Mouse (Mus musculus) heart, embryonic 11.5 days (tissue): Measurements from ENCODE around the gene Slc4a10. TPM values are rescaled to one million over a fixed set of nuclear protein-coding genes. Genes with fewer than 3 reads are reported as not detected.

Experiments used
- ATAC-seq: fragments of 200-750 bp; cut with Nextera tagmentation; replicated peaks from 2 replicates; pipeline ENCODE4 v1.8.0; 2017; ENCODE audit warnings: moderate library complexity; ENCODE audit not compliant: insufficient number of reproducible peaks, low FRiP score, low TSS enrichment
- H3K27ac ChIP-seq: fragments of 300-500 bp; sonication (generic); 2 replicates; pipeline ENCODE4 v1.5.1; 2014; ENCODE audit warnings: mild to moderate bottlenecking, low read depth, low read length
- H3K27me3 ChIP-seq: fragments of 300-500 bp; sonication (generic); 2 replicates; pipeline ENCODE4 v1.6.1; 2014; ENCODE audit warnings: mild to moderate bottlenecking, low read length, mixed read lengths; ENCODE audit not compliant: control insufficient read depth, insufficient read depth
- H3K36me3 ChIP-seq: fragments of 300-500 bp; sonication (generic); 2 replicates; pipeline ENCODE4 v1.6.1; 2014; ENCODE audit warnings: mild to moderate bottlenecking, low read length, moderate library complexity, mixed read lengths; ENCODE audit not compliant: control insufficient read depth, insufficient read depth
- H3K4me1 ChIP-seq: fragments of 300-500 bp; sonication (generic); 2 replicates; pipeline ENCODE4 v1.6.1; 2014; ENCODE audit warnings: low read length; ENCODE audit not compliant: control insufficient read depth, insufficient read depth
- H3K4me2 ChIP-seq: fragments of 300-500 bp; sonication (generic); 2 replicates; pipeline ENCODE4 v1.6.1; 2014; ENCODE audit warnings: mild to moderate bottlenecking, moderate library complexity
- H3K4me3 ChIP-seq: fragments of 300-500 bp; sonication (generic); 2 replicates; pipeline ENCODE4 v1.5.1; 2014; ENCODE audit warnings: low read depth, low read length
- H3K9ac ChIP-seq: fragments of 300-500 bp; sonication (generic); 2 replicates; pipeline ENCODE4 v1.6.1; 2014; ENCODE audit warnings: mild to moderate bottlenecking, low read depth, low read length, moderate library complexity
- H3K9me3 ChIP-seq: fragments of 300-500 bp; sonication (generic); replicated peaks from 2 replicates; pipeline ENCODE4 v1.6.1; 2016; ENCODE audit warnings: low read length; ENCODE audit not compliant: control insufficient read depth
- WGBS: fragments of 180-500 bp; shearing (Covaris S2); extraction: QIAGEN DNeasy Blood & Tissue Kit; methylation state at CpG from one replicate; pipeline ENCODE4 v1.1.7; 2014; ENCODE audit not compliant: insufficient replicate concordance; 5-methylcytosine and 5-hydroxymethylcytosine counted together
- polyA plus RNA-seq: library from polyadenylated mRNA; unstranded; fragments of >200 nt; fragmentation: Nextera tagmentation; extraction: Ambion mirVana; gene quantifications from 2 replicates; pipeline ENCODE4 v1.2.1, GENCODE M21; 2014

Gene Slc4a10
- polyA plus RNA-seq, 1 experiment from 2014 or later, result 0.72 TPM

- no peaks in the 10 kb centered on the region for H3K36me3 ChIP-seq
- ATAC-seq, result no peak
- H3K9me3 ChIP-seq, result no peaks in the 10 kb centered on the region
- H3K9ac ChIP-seq, result no peak overlapping the region
- no peak overlapping the region for H3K4me2 ChIP-seq
- H3K27ac ChIP-seq, result no peak overlapping the region
- WGBS, result 64% methylated on average over 5 of the region's 5 CpGs
- no peak overlapping the region for H3K4me3 ChIP-seq
- no peaks in the 10 kb centered on the region for H3K27me3 ChIP-seq
- H3K4me1 ChIP-seq, result no peaks in the 10 kb centered on the region
Measured at GRCm38 (mm10) chr2:62211106-62211505, 164.8 kb downstream of the Slc4a10 start.

GRCm38 (mm10) chr2:62227563-62227962 is 181.3 kb downstream of the Slc4a10 start:
- H3K27me3 ChIP-seq, result no peaks in the 10 kb centered on the region
- no peaks in the 10 kb centered on the region for H3K4me1 ChIP-seq
- 0 out of 2 replicates have a peak, but pooled peaks have one; percentile 18 for ATAC-seq
- no peak overlapping the region for H3K4me2 ChIP-seq
- no peaks in the 10 kb centered on the region for H3K9me3 ChIP-seq
- no peak overlapping the region for H3K9ac ChIP-seq
- H3K36me3 ChIP-seq, result no peaks in the 10 kb centered on the region
- no peak overlapping the region for H3K27ac ChIP-seq
- H3K4me3 ChIP-seq, result no peak overlapping the region

- H3K36me3 ChIP-seq, result no peaks in the 10 kb centered on the region
- no peak overlapping the region for H3K4me3 ChIP-seq
- 81% methylated on average over 2 of the region's 2 CpGs for WGBS
- H3K9me3 ChIP-seq, result no peaks in the 10 kb centered on the region
- no peaks in the 10 kb centered on the region for H3K27me3 ChIP-seq
- no peak overlapping the region for H3K9ac ChIP-seq
- H3K27ac ChIP-seq, result no peak overlapping the region
- no peak overlapping the region for H3K4me2 ChIP-seq
- no peak for ATAC-seq
- H3K4me1 ChIP-seq, result no peaks in the 10 kb centered on the region
Measured at GRCm38 (mm10) chr2:62231271-62231670, 185.0 kb downstream of the Slc4a10 start.

- ATAC-seq, result no peak
- H3K9ac ChIP-seq, result no peak overlapping the region
- H3K9me3 ChIP-seq, result no peaks in the 10 kb centered on the region
- no peak overlapping the region for H3K4me3 ChIP-seq
- WGBS, result 65% methylated on average over 4 of the region's 4 CpGs
- no peaks in the 10 kb centered on the region for H3K27me3 ChIP-seq
- H3K36me3 ChIP-seq, result no peaks in the 10 kb centered on the region
- no peak overlapping the region for H3K4me2 ChIP-seq
- H3K4me1 ChIP-seq, result no peaks in the 10 kb centered on the region
- H3K27ac ChIP-seq, result no peak overlapping the region
Measured at GRCm38 (mm10) chr2:62244167-62244566, 197.9 kb downstream of the Slc4a10 start.

GRCm38 (mm10) chr2:62268467-62268866 is 222.2 kb downstream of the Slc4a10 start:
- Histone ChIP-seq H3K4me1 (no peaks in the 10 kb centered on the region), H3K27me3 (no peaks in the 10 kb centered on the region), H3K27ac (no peak overlapping the region), H3K9ac (no peak overlapping the region), H3K4me2 (no peak overlapping the region), H3K36me3 (no peaks in the 10 kb centered on the region), H3K4me3 (no peak overlapping the region), H3K9me3 (no peaks in the 10 kb centered on the region)
- 87% methylated on average over 9 of the region's 9 CpGs for WGBS
- no peak for ATAC-seq

GRCm38 (mm10) chr2:62271840-62272239 is 225.6 kb downstream of the Slc4a10 start:
- no peaks in the 10 kb centered on the region for H3K9me3 ChIP-seq
- no peak overlapping the region for H3K4me3 ChIP-seq
- H3K4me1 ChIP-seq, result no peaks in the 10 kb centered on the region
- H3K27me3 ChIP-seq, result no peaks in the 10 kb centered on the region
- no peak overlapping the region for H3K9ac ChIP-seq
- no peak for ATAC-seq
- no peak overlapping the region for H3K4me2 ChIP-seq
- H3K36me3 ChIP-seq, result no peaks in the 10 kb centered on the region
- WGBS, result 58% methylated on average over 4 of the region's 4 CpGs
- H3K27ac ChIP-seq, result no peak overlapping the region

GRCm38 (mm10) chr2:62278779-62279178 is 232.5 kb downstream of the Slc4a10 start:
- Histone ChIP-seq H3K9me3 (no peaks in the 10 kb centered on the region), H3K4me1 (peaks cover 9% of the 10 kb centered on the region; the same call in 1 of the 2 replicates), H3K4me2 (no peak overlapping the region), H3K36me3 (no peaks in the 10 kb centered on the region), H3K27ac (peak overlapping the region; percentile 72), H3K9ac (no peak overlapping the region), H3K27me3 (no peaks in the 10 kb centered on the region), H3K4me3 (no peak overlapping the region)
- ATAC-seq, result peak; percentile 83
- 39% methylated on average over 3 of the region's 3 CpGs for WGBS

- H3K4me3 ChIP-seq, result no peak overlapping the region
- 78% methylated on average over 7 of the region's 7 CpGs for WGBS
- no peak overlapping the region for H3K4me2 ChIP-seq
- H3K27me3 ChIP-seq, result no peaks in the 10 kb centered on the region
- peaks cover 9% of the 10 kb centered on the region; the same call in 1 of the 2 replicates for H3K4me1 ChIP-seq
- no peak for ATAC-seq
- no peak overlapping the region for H3K9ac ChIP-seq
- no peaks in the 10 kb centered on the region for H3K36me3 ChIP-seq
- H3K27ac ChIP-seq, result peak overlapping the region; percentile 72; the same call in 1 of the 2 replicates
- H3K9me3 ChIP-seq, result no peaks in the 10 kb centered on the region
Measured at GRCm38 (mm10) chr2:62279777-62280176, 233.5 kb downstream of the Slc4a10 start.

- H3K4me3 ChIP-seq, result no peak overlapping the region
- H3K4me1 ChIP-seq, result no peaks in the 10 kb centered on the region
- H3K36me3 ChIP-seq, result no peaks in the 10 kb centered on the region
- H3K9ac ChIP-seq, result no peak overlapping the region
- ATAC-seq, result no peak
- no peaks in the 10 kb centered on the region for H3K27me3 ChIP-seq
- no peak overlapping the region for H3K27ac ChIP-seq
- no peaks in the 10 kb centered on the region for H3K9me3 ChIP-seq
- 84% methylated on average over 2 of the region's 2 CpGs for WGBS
- no peak overlapping the region for H3K4me2 ChIP-seq
Measured at GRCm38 (mm10) chr2:62285026-62285425, 238.8 kb downstream of the Slc4a10 start.
